Mouse (Mus musculus) heart, adult 9 months (tissue): ENCODE data around the gene D230025D16Rik.
"Not testable (repeated sequence)": the region's sequence is repeated elsewhere in the genome, so short reads cannot be mapped to it uniquely, and the experiment has no call there.

ENCODE experiments used
- DNase-seq, 2 experiments: peaks; one replicate each; pipeline ENCODE4 v3.0.0; 2022; ENCODE audit warnings: low spot score in 2 of 2

Gene D230025D16Rik

GRCm38 (mm10) chr8:105268342-105269074 lies 43.6 kb downstream of the D230025D16Rik start:
- DNase-seq = no peak

DNA sequence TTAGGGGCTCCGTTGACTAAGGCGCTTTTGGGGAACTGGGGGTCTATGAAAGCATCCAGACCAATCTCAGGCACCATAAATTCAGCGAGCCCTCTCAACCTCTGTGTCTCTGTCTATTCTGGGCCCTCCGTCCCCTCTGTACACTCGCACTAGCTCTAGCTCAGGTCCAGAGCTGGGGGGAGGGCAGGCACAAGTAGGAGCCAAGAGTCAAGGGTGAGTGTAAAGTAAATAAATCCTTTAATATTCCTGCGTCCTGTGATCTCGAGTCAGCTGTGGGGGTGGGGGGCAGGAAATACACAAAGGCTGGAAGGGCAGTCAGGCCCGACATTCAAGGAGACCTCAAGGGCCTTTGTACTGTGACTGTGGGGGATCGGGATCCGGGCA lies 44.1 kb downstream of the D230025D16Rik start:
- DNase-seq = no peak

DNA sequence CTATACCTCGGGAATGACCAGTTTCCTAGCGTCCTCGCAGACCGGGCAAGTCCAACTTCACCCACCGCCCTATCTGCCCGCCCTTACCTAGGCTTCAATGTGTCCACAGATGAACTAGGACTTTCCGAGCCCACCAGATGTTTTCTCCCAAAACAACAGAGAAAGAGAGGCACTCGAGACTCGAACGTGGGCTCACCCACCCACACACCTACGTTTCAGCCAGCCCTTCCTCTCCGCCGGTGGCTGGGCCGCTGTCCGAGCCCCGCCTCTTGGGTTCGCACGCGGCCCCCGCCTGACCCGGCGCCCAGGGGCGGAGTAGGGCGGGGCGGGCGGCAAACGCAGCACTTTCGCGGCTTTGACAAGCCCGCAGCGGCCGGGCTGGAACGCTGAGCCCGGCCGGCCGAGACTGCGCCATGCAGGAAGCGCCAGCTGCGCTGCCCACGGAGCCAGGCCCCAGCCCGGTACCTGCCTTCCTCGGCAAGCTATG lies 44.6 kb downstream of the D230025D16Rik start, which contains the start of gene Hsf4:
TSS of gene Hsf4 (plus strand) at position 341 of the 487 bp plus-strand sequence.
- peak; percentile 70 to 78 for DNase-seq

GRCm38 (mm10) chr8:105270101-105270915 lies 45.4 kb downstream of the D230025D16Rik start:
- no peak for DNase-seq

DNA sequence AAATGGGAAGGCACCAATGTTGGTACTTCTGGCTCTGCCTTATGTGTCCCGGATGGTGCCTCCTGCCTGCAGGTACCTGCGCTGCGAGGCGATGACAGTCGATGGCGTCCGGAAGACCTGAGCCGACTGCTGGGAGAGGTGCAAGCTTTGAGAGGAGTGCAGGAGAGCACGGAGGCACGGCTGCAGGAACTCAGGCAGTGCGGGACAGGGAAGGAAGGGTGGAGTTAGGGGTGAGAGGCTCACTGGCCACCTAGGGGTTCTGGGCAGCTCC lies 45.9 kb downstream of the D230025D16Rik start:
- no peak for DNase-seq

DNA sequence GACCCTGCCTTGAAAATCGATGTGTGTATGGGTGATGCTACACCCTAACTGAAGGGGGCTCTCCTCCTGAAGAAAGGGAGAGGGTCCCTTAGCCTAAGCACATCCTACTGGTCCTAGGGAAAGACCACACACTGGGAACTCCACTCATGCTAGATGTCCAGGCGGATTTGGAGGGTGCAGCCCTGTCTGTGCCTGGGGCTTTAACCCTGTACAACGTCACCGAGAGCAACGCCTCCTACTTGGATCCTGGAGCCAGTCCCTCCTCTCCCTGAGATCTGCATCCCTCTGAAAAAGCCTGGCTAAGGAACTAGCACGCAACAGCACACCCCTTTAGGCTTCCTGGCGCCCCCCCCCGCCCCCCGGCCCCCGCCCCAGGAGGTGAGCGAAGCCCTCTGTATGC lies 50.4 kb downstream of the D230025D16Rik start:
- no peak for DNase-seq

- no peak for DNase-seq
These were observed 50.9 kb downstream of the D230025D16Rik start, which contains the start of gene Nol3 for GRCm38 (mm10) chr8:105275840-105276239. TSS of gene Nol3 (plus strand) at chr8:105276140.

DNA sequence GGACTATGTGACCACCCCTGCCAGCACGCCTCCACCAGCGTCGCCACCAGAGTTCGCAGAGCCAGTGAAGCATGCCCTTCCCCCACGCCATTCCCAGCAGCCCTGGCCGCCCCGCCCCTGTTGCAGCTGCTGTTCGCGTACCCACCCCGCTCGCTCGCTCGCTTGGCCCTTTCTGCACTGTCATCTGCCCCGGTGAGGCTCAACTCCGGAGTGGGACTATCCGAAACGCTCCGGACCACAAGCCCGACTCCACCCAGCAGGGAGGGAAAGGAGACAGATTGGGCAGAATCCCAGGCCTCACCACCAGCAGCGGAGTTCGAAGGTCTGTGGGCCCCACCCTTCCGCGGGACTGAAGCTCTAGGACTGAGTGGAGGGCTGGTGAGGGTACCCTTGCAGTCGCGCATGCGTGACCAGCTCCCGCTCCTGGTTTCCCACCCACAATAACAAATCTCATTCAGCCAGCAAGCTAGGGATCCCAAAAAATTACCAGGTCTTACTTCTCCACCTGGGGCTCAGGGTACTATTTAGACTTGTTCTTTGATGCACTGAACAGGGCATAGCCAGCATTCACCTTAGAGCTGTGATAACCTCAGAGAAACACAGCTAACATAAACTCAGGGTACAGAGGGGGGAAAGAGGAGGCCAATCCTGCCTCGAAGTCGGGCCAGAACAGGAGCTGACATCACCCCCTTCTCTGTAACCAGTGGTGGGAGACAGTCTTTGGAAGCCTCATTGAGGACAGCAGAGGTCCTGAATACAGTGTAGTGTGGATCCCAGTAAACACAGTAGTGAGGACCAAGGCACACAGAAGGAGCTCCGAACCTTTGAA lies 51.6 kb downstream of the D230025D16Rik start:
- DNase-seq = peak in 1 of 2 experiments; percentile 45

DNA sequence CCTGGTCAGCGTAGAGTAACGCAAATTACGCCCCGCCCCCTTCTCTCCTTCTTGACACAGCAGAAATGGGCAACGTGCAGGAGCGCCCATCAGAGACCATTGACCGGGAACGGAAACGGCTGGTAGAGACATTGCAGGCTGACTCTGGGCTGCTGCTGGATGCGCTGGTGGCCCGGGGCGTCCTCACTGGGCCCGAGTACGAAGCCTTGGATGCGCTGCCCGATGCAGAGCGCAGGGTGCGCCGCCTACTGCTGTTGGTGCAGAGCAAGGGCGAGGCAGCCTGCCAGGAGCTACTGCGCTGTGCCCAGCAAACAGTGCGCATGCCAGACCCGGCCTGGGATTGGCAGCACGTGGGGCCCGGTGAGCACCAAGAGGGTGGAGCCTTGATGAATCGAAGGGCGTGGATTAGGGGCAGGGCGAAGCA lies 54.0 kb downstream of the D230025D16Rik start:
- DNase-seq = peak; percentile 70 to 81

- DNase-seq = no peak
These were observed 55.6 kb downstream of the D230025D16Rik start for GRCm38 (mm10) chr8:105280567-105280966.

GRCm38 (mm10) chr8:105281821-105282220 lies 56.9 kb downstream of the D230025D16Rik start:
- DNase-seq = no peak

- no peak for DNase-seq
These were observed 57.3 kb downstream of the D230025D16Rik start for GRCm38 (mm10) chr8:105282239-105282638.

DNA sequence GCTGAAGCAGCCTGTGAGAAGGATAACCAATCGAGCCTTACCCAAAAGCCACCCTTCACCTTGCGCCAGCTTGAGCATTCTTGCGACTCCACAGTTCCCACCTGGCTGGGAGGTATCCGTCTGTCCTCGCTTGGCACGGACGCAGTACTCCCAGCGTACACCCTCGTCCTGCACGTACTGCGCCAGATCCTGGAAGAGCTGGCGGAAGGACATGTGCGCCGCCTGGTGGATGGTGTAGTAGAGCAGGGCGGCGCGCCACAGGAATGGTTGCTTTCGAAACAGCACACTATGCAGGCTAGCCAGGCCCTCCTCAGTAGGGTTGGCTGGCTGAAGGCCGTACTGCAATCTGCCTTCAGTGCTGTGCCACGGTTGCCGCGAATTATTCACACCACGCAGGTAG lies 58.1 kb downstream of the D230025D16Rik start:
- no peak for DNase-seq

DNA sequence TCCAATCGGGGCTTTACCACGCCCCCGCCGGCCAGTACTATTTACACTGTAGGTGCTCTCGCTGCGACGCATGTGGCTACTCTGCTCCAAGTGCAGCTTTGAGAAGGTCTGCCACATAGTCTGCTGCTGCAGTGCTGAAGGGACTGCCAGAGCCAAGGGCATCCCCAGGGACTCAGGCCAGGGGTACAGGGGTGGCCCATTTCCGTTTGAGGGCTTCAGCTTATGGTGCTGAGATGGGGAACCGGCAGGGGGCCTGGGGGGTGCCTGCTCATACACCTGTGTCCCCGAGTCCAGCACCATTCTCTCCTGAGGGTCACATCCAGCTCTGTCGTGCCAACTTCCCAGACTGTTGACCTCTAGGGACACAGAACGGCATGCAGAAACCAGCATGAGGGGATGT lies 60.6 kb downstream of the D230025D16Rik start:
- no peak for DNase-seq

DNA sequence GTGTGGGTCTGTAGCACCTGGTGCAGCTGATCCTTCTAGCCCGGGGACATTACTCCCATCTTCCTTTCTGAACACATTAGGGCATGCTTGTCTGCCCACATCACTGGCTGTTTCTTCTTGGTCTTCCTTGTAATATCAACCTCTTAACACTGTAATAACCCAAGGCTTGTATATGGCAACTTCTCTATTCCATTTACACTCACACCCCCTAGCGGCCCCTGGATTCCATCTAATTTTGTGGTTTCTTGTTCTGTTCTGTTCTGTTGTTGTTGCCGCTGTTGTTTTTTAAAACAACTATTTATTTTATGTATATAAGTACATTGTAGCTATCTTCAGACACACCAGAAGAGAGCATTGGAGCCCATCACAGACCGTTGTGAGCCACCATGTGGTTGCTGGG lies 62.0 kb downstream of the D230025D16Rik start:
- no peak for DNase-seq

GRCm38 (mm10) chr8:105288231-105288630 lies 63.3 kb downstream of the D230025D16Rik start:
- DNase-seq = no peak

- DNase-seq = peak; percentile 91 to 92
These were observed 64.2 kb downstream of the D230025D16Rik start for GRCm38 (mm10) chr8:105288958-105289732.

GRCm38 (mm10) chr8:105289805-105290460 lies 65.0 kb downstream of the D230025D16Rik start, which contains the start of gene 4931428F04Rik:
TSS of gene 4931428F04Rik (minus strand) at chr8:105289864.
- DNase-seq = no peak

DNA sequence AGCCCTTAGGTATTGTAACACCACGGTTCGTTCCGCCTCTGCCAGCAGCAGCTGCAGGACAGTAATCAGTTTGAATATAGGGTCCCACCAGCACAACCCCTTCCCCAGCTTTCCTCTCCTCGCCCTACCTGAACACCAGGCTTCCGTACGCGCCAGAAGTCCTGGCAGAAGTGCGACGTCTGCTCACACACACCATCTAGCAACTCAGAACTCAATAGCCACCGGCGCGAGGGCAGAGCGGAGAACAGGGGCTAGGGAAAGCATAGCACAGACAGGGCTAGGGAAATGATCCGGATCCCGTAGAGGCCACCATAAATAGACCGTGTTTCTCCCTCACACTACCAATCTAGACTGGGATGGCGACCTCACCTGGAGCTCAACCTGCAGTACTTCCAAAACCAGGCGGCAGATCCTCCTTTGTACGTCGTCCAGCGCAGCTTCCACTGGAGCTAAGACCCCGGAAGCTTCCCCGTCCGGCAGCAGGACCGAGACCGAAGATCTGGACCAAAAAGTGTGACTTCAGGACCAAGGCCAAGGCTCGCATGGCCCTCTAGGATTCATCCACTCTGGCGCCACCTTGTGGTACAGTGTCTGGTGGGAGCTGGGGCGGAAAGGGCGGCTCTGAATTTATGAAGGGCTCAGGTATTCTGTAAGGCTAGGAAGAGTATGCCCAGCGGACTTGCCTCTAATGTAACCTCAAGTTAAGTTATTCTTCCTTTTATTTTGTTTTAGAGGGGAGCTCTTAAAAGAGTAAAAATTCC lies 65.8 kb downstream of the D230025D16Rik start:
- peak; percentile 65 to 82 for DNase-seq

GRCm38 (mm10) chr8:105291364-105291763 lies 66.4 kb downstream of the D230025D16Rik start:
- not testable (repeated sequence) for DNase-seq
